Mouse (Mus musculus) stomach, postnatal 0 days (tissue): ENCODE data around the gene Gmds.

Experiments used
- CTCF ChIP-seq: IDR thresholded peaks from 2 replicates; pipeline ENCODE4 v1.5.1; 2016; ENCODE audit warnings: antibody characterized with exemption, low read depth, mild to moderate bottlenecking, moderate library complexity
- EP300 ChIP-seq: optimal IDR thresholded peaks from 2 replicates; pipeline ENCODE3; 2016; ENCODE audit warnings: antibody characterized with exemption

DNA sequence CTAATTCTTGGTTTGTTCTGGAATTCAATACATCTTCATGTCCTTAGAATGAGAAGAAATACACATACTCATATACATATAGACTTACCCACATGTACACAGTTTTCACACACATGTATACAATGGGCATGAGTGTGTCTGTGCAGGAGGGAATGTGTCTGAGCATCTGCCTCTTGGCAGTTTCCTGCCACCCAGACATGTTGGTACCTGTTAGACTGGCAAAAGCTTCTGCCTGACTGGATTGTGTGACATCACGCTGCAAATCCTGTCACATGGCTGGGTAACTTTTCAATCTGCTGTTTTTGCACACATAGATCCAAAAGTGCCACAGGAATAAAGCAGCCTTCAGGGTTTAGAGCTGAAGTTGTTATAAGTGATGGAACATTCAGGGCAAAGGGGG is 465.3 kb downstream of the Gmds start:
- TF ChIP-seq CTCF (no peak), EP300 (no peak)
